Mouse (Mus musculus): Measurements from ENCODE around the gene Ccdc47. TPM values are rescaled to one million over a fixed set of nuclear protein-coding genes. Genes with fewer than 3 reads are reported as not detected.

The Ccdc47 gene
- total and polyA plus RNA-seq, 2 experiments from 2014 or later, result 23.6 to 89.8 TPM

DNA sequence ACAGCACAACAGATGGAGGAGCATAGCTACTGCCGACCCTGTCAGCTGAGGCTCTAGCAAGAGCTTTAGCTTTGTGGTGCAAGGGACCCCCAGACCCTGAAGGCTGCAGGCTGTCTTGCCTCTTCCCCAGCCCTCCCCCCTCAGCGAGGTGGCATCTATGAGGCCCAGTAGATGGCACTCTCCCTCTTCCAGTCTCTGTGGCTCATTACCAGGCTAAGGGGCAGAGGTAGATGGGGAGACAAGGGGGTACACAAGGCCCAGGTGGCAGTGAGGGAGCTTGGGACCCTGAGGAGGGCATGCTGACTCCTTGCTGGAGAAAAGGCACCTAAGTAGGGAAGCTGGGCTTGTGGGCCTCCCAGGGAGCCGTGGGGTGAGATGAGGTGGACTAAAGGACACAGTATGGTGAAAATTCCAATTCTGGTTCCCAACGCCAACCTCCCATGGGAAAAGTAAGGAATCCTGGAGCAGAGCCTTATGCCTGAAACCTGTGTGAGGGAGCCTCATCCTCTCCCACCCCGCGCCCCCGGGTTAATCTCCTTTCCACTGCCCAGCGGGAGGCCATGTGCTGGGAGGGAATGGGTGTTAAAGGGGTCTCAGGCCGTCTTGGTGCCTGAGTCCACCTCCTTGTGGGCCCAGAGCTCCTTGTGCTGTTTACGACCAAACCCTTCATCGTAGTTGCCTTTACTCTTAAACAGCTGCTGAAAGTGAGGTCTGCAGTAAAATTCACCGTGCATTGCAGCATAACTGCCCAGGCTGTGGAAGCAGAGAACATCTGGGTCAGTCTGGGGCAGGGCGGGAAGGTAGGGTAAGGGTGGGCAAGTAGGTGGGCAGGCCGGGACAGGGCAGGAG is 57.8 kb downstream of the Ccdc47 start:
- TF ChIP-seq EP300 (IDR thresholded peaks at IDR 0.05; ENCODE audit: low read depth) (no peak), CTCF (IDR thresholded peaks at IDR 0.05; ENCODE audit: low read depth) (peak; percentile 59)
- Histone ChIP-seq H3K27me3 (ENCODE audit: control insufficient read depth, insufficient read depth, low read length) (no peaks in the 10 kb centered on the region), H3K36me3 (replicated peaks; ENCODE audit: control insufficient read depth, insufficient read depth, low read length) (peaks cover 33% of the 10 kb centered on the region), H3K4me2 (ENCODE audit: low read depth, low read length) (peak overlapping the region; percentile 97), H3K27ac (ENCODE audit: low read depth) (no peak overlapping the region; the same call in 1 of the 2 replicates), H3K9me3 (replicated peaks; ENCODE audit: control insufficient read depth, low read length) (no peaks in the 10 kb centered on the region), H3K4me3 (ENCODE audit: low read depth, low read length) (peak overlapping the region; percentile 82), H3K4me1 (ENCODE audit: control insufficient read depth, insufficient read depth) (no peaks in the 10 kb centered on the region), H3K9ac (replicated peaks; ENCODE audit: low read depth, low read length) (no peak overlapping the region)
- ATAC-seq (ENCODE audit: insufficient read depth, low read depth) (no peak), DNase-seq (ENCODE audit: low spot score) (no peak)
- WGBS, result 55% methylated on average over 14 of the region's 14 CpGs

DNA sequence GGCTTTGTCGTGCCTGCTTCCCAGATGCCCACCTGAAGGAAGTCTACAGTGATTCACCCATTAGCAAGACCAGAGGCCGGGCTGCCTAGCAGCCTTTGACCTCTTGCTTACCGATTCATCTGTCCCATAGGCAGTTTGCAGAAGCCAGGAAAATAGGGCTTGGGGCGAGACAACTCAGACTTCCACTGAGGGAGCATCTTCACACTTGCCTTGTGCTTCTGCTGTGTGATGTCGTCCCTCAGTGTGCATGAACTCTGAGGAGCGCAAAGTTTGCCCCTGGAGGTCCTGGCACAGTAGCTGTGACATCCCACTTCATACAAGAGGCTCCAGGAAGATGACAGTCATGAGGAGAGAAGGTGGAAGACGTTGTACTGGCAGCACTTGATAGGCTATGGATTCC is 59.0 kb downstream of the Ccdc47 start:
- H3K27me3 ChIP-seq (ENCODE audit: control insufficient read depth, insufficient read depth, low read length), result no peaks in the 10 kb centered on the region
- no peak overlapping the region for H3K4me3 ChIP-seq (ENCODE audit: low read depth, low read length)
- no peak overlapping the region for H3K27ac ChIP-seq (ENCODE audit: low read depth)
- H3K9ac ChIP-seq (replicated peaks; ENCODE audit: low read depth, low read length), result no peak overlapping the region
- H3K36me3 ChIP-seq (replicated peaks; ENCODE audit: control insufficient read depth, insufficient read depth, low read length), result peaks cover 45% of the 10 kb centered on the region
- WGBS, result 76% methylated on average over 7 of the region's 7 CpGs
- ATAC-seq (ENCODE audit: insufficient read depth, low read depth) (no peak), DNase-seq (ENCODE audit: low spot score) (no peak)
- no peak overlapping the region for H3K4me2 ChIP-seq (ENCODE audit: low read depth, low read length)
- no peaks in the 10 kb centered on the region for H3K4me1 ChIP-seq (ENCODE audit: control insufficient read depth, insufficient read depth)
- no peaks in the 10 kb centered on the region for H3K9me3 ChIP-seq (replicated peaks; ENCODE audit: control insufficient read depth, low read length)
- TF ChIP-seq EP300 (IDR thresholded peaks at IDR 0.05; ENCODE audit: low read depth) (no peak), CTCF (IDR thresholded peaks at IDR 0.05; ENCODE audit: low read depth) (no peak)

DNA sequence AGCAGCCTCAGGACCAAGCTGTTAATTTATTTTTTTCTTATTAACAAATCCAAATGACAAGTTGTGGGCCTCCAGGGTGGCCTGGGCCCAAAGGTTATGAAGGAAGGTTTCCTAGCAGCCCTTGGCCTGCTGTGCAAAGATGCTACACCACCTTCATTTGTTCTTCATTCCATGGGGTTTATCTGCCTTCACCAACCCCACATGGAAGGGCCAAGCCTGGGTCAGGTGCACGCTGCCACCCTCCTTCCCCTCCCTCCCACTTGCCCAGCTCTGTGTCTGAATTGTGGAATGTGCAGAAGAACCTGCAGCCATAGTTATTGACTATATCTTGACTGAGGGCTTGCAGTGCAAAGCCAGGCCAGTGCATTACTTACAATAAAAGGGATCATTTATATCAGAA is 59.9 kb downstream of the Ccdc47 start:
- Histone ChIP-seq H3K4me1 (ENCODE audit: control insufficient read depth, insufficient read depth) (no peaks in the 10 kb centered on the region), H3K27ac (ENCODE audit: low read depth) (no peak overlapping the region), H3K9ac (replicated peaks; ENCODE audit: low read depth, low read length) (no peak overlapping the region), H3K27me3 (ENCODE audit: control insufficient read depth, insufficient read depth, low read length) (no peaks in the 10 kb centered on the region), H3K4me3 (ENCODE audit: low read depth, low read length) (no peak overlapping the region), H3K4me2 (ENCODE audit: low read depth, low read length) (no peak overlapping the region), H3K9me3 (replicated peaks; ENCODE audit: control insufficient read depth, low read length) (no peaks in the 10 kb centered on the region), H3K36me3 (replicated peaks; ENCODE audit: control insufficient read depth, insufficient read depth, low read length) (peaks cover 54% of the 10 kb centered on the region)
- 77% methylated on average over 1 of the region's 1 CpGs for WGBS
- DNase-seq (ENCODE audit: low spot score) (no peak), ATAC-seq (ENCODE audit: insufficient read depth, low read depth) (no peak)
- TF ChIP-seq EP300 (IDR thresholded peaks at IDR 0.05; ENCODE audit: low read depth), result no peak
- no peak for TF ChIP-seq CTCF (IDR thresholded peaks at IDR 0.05; ENCODE audit: low read depth)

DNA sequence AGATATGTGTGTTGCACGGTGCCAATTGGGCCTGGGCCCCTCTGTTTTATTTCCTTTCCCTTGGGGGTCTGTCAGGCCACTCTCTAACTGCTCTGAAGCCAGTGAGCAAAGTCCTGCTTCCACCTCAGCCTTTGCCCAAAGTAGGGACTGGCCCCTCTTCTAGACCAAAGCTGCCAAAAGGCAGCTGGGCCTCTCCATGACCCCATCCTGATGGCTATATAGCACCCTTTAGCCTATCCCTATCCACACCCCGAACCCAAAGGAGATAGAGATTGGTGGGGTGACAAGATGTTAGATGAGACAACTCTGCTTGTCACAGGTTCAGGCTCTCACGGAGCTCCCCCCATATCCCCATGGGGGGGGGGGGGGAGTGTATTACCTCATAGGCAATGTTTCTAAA is 60.4 kb downstream of the Ccdc47 start:
- ATAC-seq (ENCODE audit: insufficient read depth, low read depth) (no peak), DNase-seq (ENCODE audit: low spot score) (no peak)
- TF ChIP-seq EP300 (IDR thresholded peaks at IDR 0.05; ENCODE audit: low read depth) (no peak), CTCF (IDR thresholded peaks at IDR 0.05; ENCODE audit: low read depth) (no peak)
- Histone ChIP-seq H3K27me3 (ENCODE audit: control insufficient read depth, insufficient read depth, low read length) (no peaks in the 10 kb centered on the region), H3K4me2 (ENCODE audit: low read depth, low read length) (no peak overlapping the region), H3K4me1 (ENCODE audit: control insufficient read depth, insufficient read depth) (no peaks in the 10 kb centered on the region), H3K9ac (replicated peaks; ENCODE audit: low read depth, low read length) (no peak overlapping the region), H3K36me3 (replicated peaks; ENCODE audit: control insufficient read depth, insufficient read depth, low read length) (peaks cover 59% of the 10 kb centered on the region), H3K27ac (ENCODE audit: low read depth) (no peak overlapping the region), H3K9me3 (replicated peaks; ENCODE audit: control insufficient read depth, low read length) (no peaks in the 10 kb centered on the region), H3K4me3 (ENCODE audit: low read depth, low read length) (no peak overlapping the region)
- 55% methylated on average over 3 of the region's 3 CpGs for WGBS

DNA sequence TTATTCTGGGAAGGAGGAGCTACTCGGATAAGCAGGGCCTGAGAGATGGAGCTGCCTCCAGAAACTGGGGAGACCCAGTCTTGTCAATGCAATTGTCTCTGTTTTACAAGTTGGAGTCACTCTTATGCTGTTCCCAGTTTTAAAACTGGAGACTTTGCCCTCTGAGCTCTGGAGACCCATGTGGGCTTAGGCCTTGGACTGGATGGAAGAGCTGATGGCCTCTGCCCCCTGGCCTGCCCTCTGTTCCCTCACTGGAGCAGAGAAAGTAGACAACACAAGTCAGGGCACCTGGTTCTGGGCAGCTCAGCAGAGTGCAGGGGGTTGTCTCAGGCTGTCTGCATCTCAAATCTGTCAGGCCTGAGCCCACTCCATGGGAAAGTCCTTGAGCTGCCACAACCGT is 61.4 kb downstream of the Ccdc47 start:
- 61% methylated on average over 2 of the region's 2 CpGs for WGBS
- no peak overlapping the region for H3K27ac ChIP-seq (ENCODE audit: low read depth)
- DNase-seq (ENCODE audit: low spot score), result no peak
- TF ChIP-seq EP300 (IDR thresholded peaks at IDR 0.05; ENCODE audit: low read depth), result no peak
- no peak for TF ChIP-seq CTCF (IDR thresholded peaks at IDR 0.05; ENCODE audit: low read depth)
- no peak overlapping the region for H3K4me3 ChIP-seq (ENCODE audit: low read depth, low read length)
- H3K27me3 ChIP-seq (ENCODE audit: control insufficient read depth, insufficient read depth, low read length), result no peaks in the 10 kb centered on the region
- no peak overlapping the region for H3K9ac ChIP-seq (replicated peaks; ENCODE audit: low read depth, low read length)
- no peaks in the 10 kb centered on the region for H3K4me1 ChIP-seq (ENCODE audit: control insufficient read depth, insufficient read depth)
- peaks cover 68% of the 10 kb centered on the region for H3K36me3 ChIP-seq (replicated peaks; ENCODE audit: control insufficient read depth, insufficient read depth, low read length)
- no peak overlapping the region for H3K4me2 ChIP-seq (ENCODE audit: low read depth, low read length)
- no peak for ATAC-seq (ENCODE audit: insufficient read depth, low read depth)
- no peaks in the 10 kb centered on the region for H3K9me3 ChIP-seq (replicated peaks; ENCODE audit: control insufficient read depth, low read length)

DNA sequence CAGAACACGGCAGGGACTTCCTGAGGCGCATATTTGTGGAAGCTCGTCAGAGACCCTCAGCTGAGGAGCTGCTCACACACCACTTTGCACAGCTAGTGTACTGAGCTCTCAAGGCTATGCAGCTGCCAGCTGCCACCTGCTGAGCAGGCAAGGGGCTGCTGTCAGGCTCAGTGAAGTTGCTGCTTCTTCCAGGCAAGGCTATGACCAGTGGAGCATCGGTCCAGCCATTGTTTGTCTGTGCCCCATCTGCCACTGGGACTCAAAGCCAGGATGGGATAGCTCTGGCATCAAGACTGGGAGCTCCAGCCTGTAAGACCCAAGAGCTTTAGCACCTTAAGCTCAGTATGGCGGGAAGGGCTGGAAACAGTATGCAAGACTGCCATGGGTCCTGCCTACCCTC is 62.1 kb downstream of the Ccdc47 start:
- no peak overlapping the region for H3K9ac ChIP-seq (replicated peaks; ENCODE audit: low read depth, low read length)
- TF ChIP-seq EP300 (IDR thresholded peaks at IDR 0.05; ENCODE audit: low read depth), result no peak
- TF ChIP-seq CTCF (IDR thresholded peaks at IDR 0.05; ENCODE audit: low read depth), result no peak
- 80% methylated on average over 5 of the region's 5 CpGs for WGBS
- no peaks in the 10 kb centered on the region for H3K27me3 ChIP-seq (ENCODE audit: control insufficient read depth, insufficient read depth, low read length)
- DNase-seq (ENCODE audit: low spot score) (no peak), ATAC-seq (ENCODE audit: insufficient read depth, low read depth) (no peak)
- H3K27ac ChIP-seq (ENCODE audit: low read depth), result no peak overlapping the region
- H3K4me1 ChIP-seq (ENCODE audit: control insufficient read depth, insufficient read depth), result no peaks in the 10 kb centered on the region
- H3K4me3 ChIP-seq (ENCODE audit: low read depth, low read length), result no peak overlapping the region
- no peaks in the 10 kb centered on the region for H3K9me3 ChIP-seq (replicated peaks; ENCODE audit: control insufficient read depth, low read length)
- no peak overlapping the region for H3K4me2 ChIP-seq (ENCODE audit: low read depth, low read length)
- H3K36me3 ChIP-seq (replicated peaks; ENCODE audit: control insufficient read depth, insufficient read depth, low read length), result peaks cover 75% of the 10 kb centered on the region

Data from heart, postnatal 0 days (tissue).